Mouse (Mus musculus) liver, adult 2 months (tissue): ENCODE results near the gene C530008M17Rik.

ENCODE experiments used
- CTCF ChIP-seq: fragments of 200-500 bp; IDR thresholded peaks from 2 replicates; pipeline ENCODE4 v1.5.1; 2011; ENCODE audit warnings: low read depth, low read length, control low read depth
- POLR2A ChIP-seq: fragments of 200-500 bp; IDR thresholded peaks from 2 replicates; pipeline ENCODE4 v1.6.1; 2011; ENCODE audit warnings: low read length, control low read depth; ENCODE audit not compliant: insufficient read depth; ENCODE audit errors: extremely low read depth

- TF ChIP-seq CTCF: no peak
- no peak for TF ChIP-seq POLR2A
Measured at GRCm38 (mm10) chr5:76644234-76644633, 12.1 kb upstream of the C530008M17Rik start.
